ENCODE assay signal across 8 mouse cellular contexts in genomic region chr6:52713897-52714509, GRCm38 (mm10). TPM values are rescaled to one million over a fixed set of nuclear protein-coding genes. Genes with fewer than 3 reads are reported as not detected.
DNase-seq lines count a peak whose midpoint lies in the region; ATAC-seq and TF ChIP-seq lines count a peak whose summit lies in the region.

No protein-coding gene starts in this region.

- under 1% methylated on average over 52 of the region's 52 CpGs for WGBS in heart, embryonic 12.5 days
- under 1% methylated on average over 52 of the region's 52 CpGs for WGBS in kidney, postnatal 0 days
- under 1% methylated on average over 52 of the region's 52 CpGs for WGBS in liver, embryonic 13.5 days (ENCODE audit: insufficient replicate concordance)

- peak overlapping the region; percentile 85 for H3K27ac ChIP-seq in heart, embryonic 12.5 days (ENCODE audit: poor library complexity, severe bottlenecking)
- peak overlapping the region; percentile 97 for H3K27ac ChIP-seq in kidney, postnatal 0 days
- H3K27ac ChIP-seq in liver, embryonic 13.5 days: peak overlapping the region; percentile 97

- peak; percentile 87 for ATAC-seq in heart, embryonic 12.5 days (ENCODE audit: insufficient number of reproducible peaks, low FRiP score)
- ATAC-seq in kidney, postnatal 0 days (replicated peaks; ENCODE audit: low FRiP score, low read depth): peak; percentile 85
- peak; percentile 81 for ATAC-seq in liver, embryonic 13.5 days (ENCODE audit: low read depth)

- peak; percentile 87 to 88 for DNase-seq in B cell, adult 2 months
- DNase-seq in adrenal gland, postnatal 4 days (ENCODE audit: low spot score in 2 of 2): peak; percentile 41 to 61
- peak; percentile 91 for DNase-seq in kidney, postnatal 0 days (ENCODE audit: low spot score)
- DNase-seq in liver, embryonic 13.5 days: peak; percentile 77
- DNase-seq in naive thymus-derived CD4-positive, alpha-beta T cell, adult 2 months (ENCODE audit: low read depth): peak; percentile 91
- peak; percentile 82 to 88 for DNase-seq in spleen, postnatal 4 days (ENCODE audit: low spot score in 2 of 2)

- no peaks in the 10 kb centered on the region for H3K9me3 ChIP-seq in erythroblast, embryonic 14.5 days (ENCODE audit: control insufficient read depth, low read length)
- no peaks in the 10 kb centered on the region for H3K9me3 ChIP-seq in heart, embryonic 12.5 days (replicated peaks)
- H3K9me3 ChIP-seq in kidney, postnatal 0 days (replicated peaks; ENCODE audit: low read length): no peaks in the 10 kb centered on the region
- no peaks in the 10 kb centered on the region for H3K9me3 ChIP-seq in liver, embryonic 13.5 days (replicated peaks)

- no peaks in the 10 kb centered on the region for H3K27me3 ChIP-seq in erythroblast, embryonic 14.5 days (ENCODE audit: control insufficient read depth)
- H3K27me3 ChIP-seq in heart, embryonic 12.5 days (replicated peaks): no peaks in the 10 kb centered on the region
- H3K27me3 ChIP-seq in kidney, postnatal 0 days (ENCODE audit: insufficient read depth, low read length): no peaks in the 10 kb centered on the region
- no peaks in the 10 kb centered on the region for H3K27me3 ChIP-seq in liver, embryonic 13.5 days

- peak overlapping the region; percentile 99 for H3K4me3 ChIP-seq in erythroblast, embryonic 14.5 days (replicated peaks)
- H3K4me3 ChIP-seq in heart, embryonic 12.5 days: peak overlapping the region; percentile 92
- peak overlapping the region; percentile 98 for H3K4me3 ChIP-seq in kidney, postnatal 0 days (replicated peaks; ENCODE audit: low read depth, low read length)
- H3K4me3 ChIP-seq in liver, embryonic 13.5 days (replicated peaks): peak overlapping the region; percentile 97

- H3K9ac ChIP-seq in heart, embryonic 12.5 days: peak overlapping the region; percentile 89
- H3K9ac ChIP-seq in kidney, postnatal 0 days (ENCODE audit: low read depth, low read length): peak overlapping the region; percentile 97
- peak overlapping the region; percentile 96 for H3K9ac ChIP-seq in liver, embryonic 13.5 days

- TF ChIP-seq CTCF in kidney, postnatal 0 days (IDR thresholded peaks at IDR 0.05; ENCODE audit: low read depth): no peak

- H3K4me1 ChIP-seq in erythroblast, embryonic 14.5 days (ENCODE audit: control insufficient read depth): peaks cover 39% of the 10 kb centered on the region
- peaks cover 5% of the 10 kb centered on the region; the same call in 1 of the 2 replicates for H3K4me1 ChIP-seq in heart, embryonic 12.5 days (replicated peaks)
- H3K4me1 ChIP-seq in kidney, postnatal 0 days (replicated peaks; ENCODE audit: insufficient read depth, low read length): peaks cover 5% of the 10 kb centered on the region; the same call in 1 of the 2 replicates
- H3K4me1 ChIP-seq in liver, embryonic 13.5 days (replicated peaks): peaks cover 44% of the 10 kb centered on the region

- peak overlapping the region; percentile 69 for H3K4me2 ChIP-seq in heart, embryonic 12.5 days
- peak overlapping the region; percentile 69 for H3K4me2 ChIP-seq in kidney, postnatal 0 days (ENCODE audit: low read length)
- H3K4me2 ChIP-seq in liver, embryonic 13.5 days: peak overlapping the region; percentile 77

- no peaks in the 10 kb centered on the region; the same call in 1 of the 2 replicates for H3K36me3 ChIP-seq in erythroblast, embryonic 14.5 days (ENCODE audit: control insufficient read depth)
- H3K36me3 ChIP-seq in heart, embryonic 12.5 days: no peaks in the 10 kb centered on the region
- H3K36me3 ChIP-seq in kidney, postnatal 0 days (ENCODE audit: insufficient read depth, low read length): no peaks in the 10 kb centered on the region
- no peaks in the 10 kb centered on the region for H3K36me3 ChIP-seq in liver, embryonic 13.5 days

RNA-seq across cellular contexts. Expression of gene Tax1bp1, which starts 0.5 kb away (rescaled TPM):
- 100 to 1,000 TPM; 139 to 154 TPM for total RNA-seq in adrenal gland, postnatal 4 days (2021)
- 1.3 and 2.0 TPM in 2 replicates for polyA plus RNA-seq in erythroblast, embryonic 14.5 days (2012)
- 102 and 111 TPM in 2 replicates for polyA plus RNA-seq in heart, embryonic 12.5 days (2016; fragmentation: Nextera tagmentation; extraction: Ambion mirVana)
- 188 and 189 TPM in 2 replicates for polyA plus RNA-seq in kidney, postnatal 0 days (2015; fragmentation: Nextera tagmentation; extraction: Ambion mirVana)
- polyA plus RNA-seq in liver, embryonic 13.5 days (2015; fragmentation: Nextera tagmentation; extraction: Ambion mirVana): 98.3 and 111 TPM in 2 replicates

Comparison
In these comparisons a context has a peak if more than half of its experiments do, and no peak if none do; other contexts are left out.
1. Peak in every context shown above with its lines: DNase-seq, ATAC-seq, H3K4me3 ChIP-seq and H3K27ac ChIP-seq.
2. RNA of gene Tax1bp1, which starts 0.5 kb away (polyA plus RNA-seq): 188 to 189 TPM in kidney, postnatal 0 days, 102 to 111 TPM in heart, embryonic 12.5 days and 98.3 to 111 TPM in liver, embryonic 13.5 days; 1.3 to 2.0 TPM in erythroblast, embryonic 14.5 days; every median in the first group is over 10 times any median in the second.